Mouse (Mus musculus): Measurements from ENCODE around the gene Tfrc. TPM values are rescaled to one million over a fixed set of nuclear protein-coding genes. Genes with fewer than 3 reads are reported as not detected.
A peak's percentile ranks its signal among the peaks of the same experiment; 100 is the strongest.
"Not testable (repeated sequence)": the region's sequence is repeated elsewhere in the genome, so short reads cannot be mapped to it uniquely, and the experiment has no call there.

The Tfrc gene
- polyA plus RNA-seq, 1 experiment from 2014 or later: 55.9 TPM

GRCm38 (mm10) chr16:32628140-32628539 is 19.4 kb downstream of the Tfrc start:
- no peak overlapping the region for H3K27ac ChIP-seq
- H3K4me1 ChIP-seq: no peaks in the 10 kb centered on the region
- H3K27me3 ChIP-seq (ENCODE audit: low read depth, poor library complexity, severe bottlenecking): no peaks in the 10 kb centered on the region
- no peak overlapping the region for H3K4me3 ChIP-seq
- DNase-seq (ENCODE audit: low spot score): no peak
- no peaks in the 10 kb centered on the region for H3K9me3 ChIP-seq (replicated peaks)
- WGBS: 93% methylated on average over 8 of the region's 8 CpGs
- H3K36me3 ChIP-seq: peaks cover 97% of the 10 kb centered on the region

- no peaks in the 10 kb centered on the region for H3K9me3 ChIP-seq (replicated peaks)
- 91% methylated on average over 4 of the region's 4 CpGs for WGBS
- peaks cover 56% of the 10 kb centered on the region for H3K36me3 ChIP-seq
- H3K4me1 ChIP-seq: no peaks in the 10 kb centered on the region
- no peak overlapping the region for H3K27ac ChIP-seq
- no peaks in the 10 kb centered on the region for H3K27me3 ChIP-seq (ENCODE audit: low read depth, poor library complexity, severe bottlenecking)
- DNase-seq (ENCODE audit: low spot score): no peak
- no peak overlapping the region for H3K4me3 ChIP-seq
Observed at GRCm38 (mm10) chr16:32632328-32632824, 23.7 kb downstream of the Tfrc start.

GRCm38 (mm10) chr16:32633486-32634012 is 24.8 kb downstream of the Tfrc start:
- Histone ChIP-seq H3K36me3 (peaks cover 44% of the 10 kb centered on the region), H3K27ac (no peak overlapping the region), H3K27me3 (ENCODE audit: low read depth, poor library complexity, severe bottlenecking) (no peaks in the 10 kb centered on the region), H3K9me3 (replicated peaks) (no peaks in the 10 kb centered on the region), H3K4me1 (0 out of 2 replicates have a peak, but pooled peaks cover 2% of the 10 kb centered on the region), H3K4me3 (no peak overlapping the region)
- WGBS: 82% methylated on average over 4 of the region's 4 CpGs
- no peak for DNase-seq (ENCODE audit: low spot score)

- Histone ChIP-seq H3K4me3 (no peak overlapping the region), H3K9me3 (replicated peaks) (no peaks in the 10 kb centered on the region), H3K27ac (no peak overlapping the region), H3K4me1 (0 out of 2 replicates have a peak, but pooled peaks cover 4% of the 10 kb centered on the region), H3K27me3 (ENCODE audit: low read depth, poor library complexity, severe bottlenecking) (no peaks in the 10 kb centered on the region), H3K36me3 (peaks cover 38% of the 10 kb centered on the region)
- no peak for DNase-seq (ENCODE audit: low spot score)
- 79% methylated on average over 5 of the region's 5 CpGs for WGBS
Observed at GRCm38 (mm10) chr16:32634183-32634582, 25.5 kb downstream of the Tfrc start.

- H3K9me3 ChIP-seq (replicated peaks): no peaks in the 10 kb centered on the region
- no peak for DNase-seq (ENCODE audit: low spot score)
- no peaks in the 10 kb centered on the region for H3K27me3 ChIP-seq (ENCODE audit: low read depth, poor library complexity, severe bottlenecking)
- 85% methylated on average over 3 of the region's 3 CpGs for WGBS
- no peak overlapping the region for H3K4me3 ChIP-seq
- H3K4me1 ChIP-seq: 0 out of 2 replicates have a peak, but pooled peaks cover 4% of the 10 kb centered on the region
- H3K27ac ChIP-seq: no peak overlapping the region
- peaks cover 27% of the 10 kb centered on the region for H3K36me3 ChIP-seq
Observed at GRCm38 (mm10) chr16:32635314-32635713, 26.6 kb downstream of the Tfrc start.

GRCm38 (mm10) chr16:32636331-32636730 is 27.6 kb downstream of the Tfrc start:
- no peak for DNase-seq (ENCODE audit: low spot score)
- Histone ChIP-seq H3K27ac (no peak overlapping the region), H3K36me3 (peaks cover 16% of the 10 kb centered on the region), H3K9me3 (replicated peaks) (no peaks in the 10 kb centered on the region), H3K4me1 (0 out of 2 replicates have a peak, but pooled peaks cover 4% of the 10 kb centered on the region), H3K27me3 (ENCODE audit: low read depth, poor library complexity, severe bottlenecking) (no peaks in the 10 kb centered on the region), H3K4me3 (no peak overlapping the region)
- WGBS: 88% methylated on average over 3 of the region's 3 CpGs

- H3K36me3 ChIP-seq: peaks cover 11% of the 10 kb centered on the region
- H3K4me3 ChIP-seq: no peak overlapping the region
- H3K9me3 ChIP-seq (replicated peaks): no peaks in the 10 kb centered on the region
- H3K27me3 ChIP-seq (ENCODE audit: low read depth, poor library complexity, severe bottlenecking): no peaks in the 10 kb centered on the region
- no peak overlapping the region for H3K27ac ChIP-seq
- DNase-seq (ENCODE audit: low spot score): no peak
- 0 out of 2 replicates have a peak, but pooled peaks cover 4% of the 10 kb centered on the region for H3K4me1 ChIP-seq
- 21% methylated on average over 6 of the region's 6 CpGs for WGBS
Observed at GRCm38 (mm10) chr16:32636871-32637521, 28.3 kb downstream of the Tfrc start.

GRCm38 (mm10) chr16:32638476-32638875 is 29.8 kb downstream of the Tfrc start:
- H3K4me3 ChIP-seq: no peak overlapping the region
- H3K27me3 ChIP-seq (ENCODE audit: low read depth, poor library complexity, severe bottlenecking): no peaks in the 10 kb centered on the region
- peak; percentile 91 for DNase-seq (ENCODE audit: low spot score)
- no peaks in the 10 kb centered on the region for H3K9me3 ChIP-seq (replicated peaks)
- H3K4me1 ChIP-seq: peaks cover 8% of the 10 kb centered on the region; the same call in 1 of the 2 replicates
- no peak overlapping the region for H3K27ac ChIP-seq
- WGBS: 15% methylated on average over 8 of the region's 8 CpGs
- H3K36me3 ChIP-seq: no peaks in the 10 kb centered on the region

GRCm38 (mm10) chr16:32640096-32640495 is 31.4 kb downstream of the Tfrc start:
- WGBS: 90% methylated on average over 5 of the region's 5 CpGs

GRCm38 (mm10) chr16:32640683-32641082 is 32.0 kb downstream of the Tfrc start:
- peaks cover 25% of the 10 kb centered on the region for H3K4me1 ChIP-seq
- WGBS: 73% methylated on average over 2 of the region's 2 CpGs
- not testable (repeated sequence) for DNase-seq (ENCODE audit: low spot score); H3K9me3 ChIP-seq (replicated peaks); H3K36me3 ChIP-seq; H3K27me3 ChIP-seq (ENCODE audit: low read depth, poor library complexity, severe bottlenecking); H3K27ac ChIP-seq; H3K4me3 ChIP-seq

More at GRCm38 (mm10) chr16:32640096-32640495, 31.4 kb downstream of the Tfrc start:
- Histone ChIP-seq H3K4me3 (no peak overlapping the region), H3K9me3 (replicated peaks) (no peaks in the 10 kb centered on the region), H3K36me3 (no peaks in the 10 kb centered on the region), H3K27me3 (ENCODE audit: low read depth, poor library complexity, severe bottlenecking) (no peaks in the 10 kb centered on the region), H3K4me1 (peaks cover 19% of the 10 kb centered on the region), H3K27ac (no peak overlapping the region)
- no peak for DNase-seq (ENCODE audit: low spot score)

GRCm38 (mm10) chr16:32641440-32642219 is 32.9 kb downstream of the Tfrc start:
- WGBS: 74% methylated on average over 20 of the region's 20 CpGs
- no peak overlapping the region for H3K27ac ChIP-seq
- H3K4me3 ChIP-seq: no peak overlapping the region
- H3K36me3 ChIP-seq: no peaks in the 10 kb centered on the region
- DNase-seq (ENCODE audit: low spot score): no peak
- H3K9me3 ChIP-seq (replicated peaks): no peaks in the 10 kb centered on the region
- H3K27me3 ChIP-seq (ENCODE audit: low read depth, poor library complexity, severe bottlenecking): no peaks in the 10 kb centered on the region
- H3K4me1 ChIP-seq: peaks cover 33% of the 10 kb centered on the region

GRCm38 (mm10) chr16:32642280-32642679 is 33.6 kb downstream of the Tfrc start:
- Histone ChIP-seq H3K36me3 (no peaks in the 10 kb centered on the region), H3K27ac (no peak overlapping the region), H3K27me3 (ENCODE audit: low read depth, poor library complexity, severe bottlenecking) (no peaks in the 10 kb centered on the region), H3K4me3 (no peak overlapping the region), H3K9me3 (replicated peaks) (no peaks in the 10 kb centered on the region), H3K4me1 (peaks cover 33% of the 10 kb centered on the region)
- no peak for DNase-seq (ENCODE audit: low spot score)
- WGBS: 82% methylated on average over 13 of the region's 13 CpGs

GRCm38 (mm10) chr16:32643661-32644061 is 34.9 kb downstream of the Tfrc start, which contains the start of gene Tnk2:
Gene Tnk2 (plus strand): TSS chr16:32643874.
- H3K27ac ChIP-seq: peak within 1 kb of the TSS; percentile 95
- H3K4me3 ChIP-seq: peak within 1 kb of the TSS; percentile 92
- H3K27me3 ChIP-seq (ENCODE audit: low read depth, poor library complexity, severe bottlenecking): no peaks in the 10 kb centered on the region
- H3K4me1 ChIP-seq: peaks cover 30% of the 10 kb centered on the region
- no peaks in the 10 kb centered on the region for H3K9me3 ChIP-seq (replicated peaks)
- no peaks in the 10 kb centered on the region; the same call in 1 of the 2 replicates for H3K36me3 ChIP-seq
- peak; percentile 91 for DNase-seq (ENCODE audit: low spot score)
- WGBS: 4% methylated on average over 36 of the region's 40 CpGs
